Mouse (Mus musculus) macrophage (primary cell): ENCODE results near the gene Ccdc73. TPM values are rescaled to one million over a fixed set of nuclear protein-coding genes. Genes with fewer than 3 reads are reported as not detected.

Experiments
- H3K27ac ChIP-seq: fragments of 350-480 bp; formaldehyde crosslinking; 2 replicates; pipeline ENCODE4 v1.9.0; 2021
- H3K36me3 ChIP-seq: fragments of 350-480 bp; formaldehyde crosslinking; 2 replicates; pipeline ENCODE4 v1.9.0; 2021; ENCODE audit errors: inconsistent target
- H3K4me3 ChIP-seq: fragments of 350-480 bp; formaldehyde crosslinking; 2 replicates; pipeline ENCODE4 v1.9.0; 2021; ENCODE audit errors: inconsistent target
- H3K79me2 ChIP-seq: fragments of 350-480 bp; formaldehyde crosslinking; 2 replicates; pipeline ENCODE4 v1.9.0; 2021; ENCODE audit errors: inconsistent target
- WGBS: methylation state at CpG from one replicate; pipeline ENCODE4 v1.1.7; 2026; ENCODE audit warnings: inconsistent platforms; ENCODE audit not compliant: missing documents; 5-methylcytosine and 5-hydroxymethylcytosine counted together
- polyA plus RNA-seq: library from polyadenylated mRNA; stranded (reverse); fragments of 250-400 nt; gene quantifications from 3 replicates; pipeline ENCODE4 v1.2.4, GENCODE M21; 2018; ENCODE audit warnings: inconsistent platforms

Gene Ccdc73
- polyA plus RNA-seq, 1 experiment from 2014 or later: 2.7 TPM

GRCm38 (mm10) chr2:105028806-105029205 is 161.2 kb downstream of the Ccdc73 start:
- WGBS: 56% methylated on average over 5 of the region's 5 CpGs
- H3K79me2 ChIP-seq: no peaks in the 10 kb centered on the region
- H3K36me3 ChIP-seq: no peaks in the 10 kb centered on the region
- H3K4me3 ChIP-seq: no peak overlapping the region
- no peak overlapping the region for H3K27ac ChIP-seq

- H3K27ac ChIP-seq: no peak overlapping the region
- H3K4me3 ChIP-seq: no peak overlapping the region
- H3K79me2 ChIP-seq: no peaks in the 10 kb centered on the region
- 89% methylated on average over 5 of the region's 5 CpGs for WGBS
- no peaks in the 10 kb centered on the region for H3K36me3 ChIP-seq
Measured at GRCm38 (mm10) chr2:105030505-105030904, 162.9 kb downstream of the Ccdc73 start.

DNA sequence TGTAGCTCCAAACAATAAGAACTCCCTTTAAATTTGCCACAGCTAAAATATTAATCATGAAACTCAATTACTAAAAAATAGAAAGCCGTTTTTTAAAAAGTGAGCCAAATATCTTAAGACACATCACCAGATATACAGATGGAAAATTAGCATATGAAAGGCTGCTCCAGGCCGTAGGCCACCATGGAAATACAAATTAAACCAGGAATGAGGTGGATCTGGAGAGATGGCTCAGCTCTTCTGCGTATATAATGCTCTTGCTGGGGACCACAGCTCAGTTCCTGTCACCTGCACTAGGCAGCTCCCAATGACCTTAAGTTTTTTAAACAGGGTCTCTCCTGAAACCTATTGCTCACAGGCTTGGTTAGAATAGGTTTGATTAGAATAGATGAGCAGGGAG is 166.5 kb downstream of the Ccdc73 start:
- Histone ChIP-seq H3K79me2 (no peaks in the 10 kb centered on the region), H3K27ac (no peak overlapping the region), H3K36me3 (no peaks in the 10 kb centered on the region), H3K4me3 (no peak overlapping the region)
- 93% methylated on average over 3 of the region's 3 CpGs for WGBS

- no peak overlapping the region for H3K27ac ChIP-seq
- WGBS: 89% methylated on average over 11 of the region's 11 CpGs
- H3K4me3 ChIP-seq: no peak overlapping the region
- H3K36me3 ChIP-seq: no peaks in the 10 kb centered on the region
- no peaks in the 10 kb centered on the region for H3K79me2 ChIP-seq
Measured at GRCm38 (mm10) chr2:105035985-105036384, 168.4 kb downstream of the Ccdc73 start.

DNA sequence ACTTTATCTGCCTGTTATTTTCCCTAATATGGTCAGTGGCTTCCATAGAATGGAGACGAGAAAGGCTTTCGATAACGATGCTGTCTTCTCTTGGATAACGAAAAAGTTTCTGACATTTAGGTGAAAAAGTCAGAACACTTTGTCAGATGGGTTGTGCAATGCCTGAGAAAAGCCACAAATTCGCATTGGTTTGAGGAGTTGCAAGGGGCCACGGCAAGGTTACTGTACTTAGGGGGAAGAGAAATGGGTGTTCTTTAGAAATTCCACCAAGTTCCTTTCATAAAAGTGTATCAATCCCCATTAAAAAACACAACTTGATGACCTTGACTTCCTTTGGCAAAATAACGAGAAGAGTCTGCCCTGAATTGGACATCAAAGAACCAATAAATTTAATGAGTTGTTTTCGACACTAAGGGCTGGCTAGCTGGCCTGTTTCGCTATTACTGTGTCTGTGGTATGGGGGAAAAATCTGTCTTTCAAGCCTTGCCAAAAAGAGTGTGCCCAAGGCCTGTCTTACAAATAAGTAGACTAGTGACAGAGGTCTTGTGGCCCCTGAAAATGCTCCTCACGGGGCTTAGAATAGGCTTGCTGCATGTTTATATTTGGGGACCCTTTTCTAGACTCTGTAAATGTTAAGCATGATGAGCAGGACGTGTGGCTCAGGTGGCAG is 168.9 kb downstream of the Ccdc73 start:
- H3K79me2 ChIP-seq: no peaks in the 10 kb centered on the region
- H3K27ac ChIP-seq: no peak overlapping the region
- no peak overlapping the region for H3K4me3 ChIP-seq
- H3K36me3 ChIP-seq: no peaks in the 10 kb centered on the region
- WGBS: 82% methylated on average over 11 of the region's 11 CpGs

DNA sequence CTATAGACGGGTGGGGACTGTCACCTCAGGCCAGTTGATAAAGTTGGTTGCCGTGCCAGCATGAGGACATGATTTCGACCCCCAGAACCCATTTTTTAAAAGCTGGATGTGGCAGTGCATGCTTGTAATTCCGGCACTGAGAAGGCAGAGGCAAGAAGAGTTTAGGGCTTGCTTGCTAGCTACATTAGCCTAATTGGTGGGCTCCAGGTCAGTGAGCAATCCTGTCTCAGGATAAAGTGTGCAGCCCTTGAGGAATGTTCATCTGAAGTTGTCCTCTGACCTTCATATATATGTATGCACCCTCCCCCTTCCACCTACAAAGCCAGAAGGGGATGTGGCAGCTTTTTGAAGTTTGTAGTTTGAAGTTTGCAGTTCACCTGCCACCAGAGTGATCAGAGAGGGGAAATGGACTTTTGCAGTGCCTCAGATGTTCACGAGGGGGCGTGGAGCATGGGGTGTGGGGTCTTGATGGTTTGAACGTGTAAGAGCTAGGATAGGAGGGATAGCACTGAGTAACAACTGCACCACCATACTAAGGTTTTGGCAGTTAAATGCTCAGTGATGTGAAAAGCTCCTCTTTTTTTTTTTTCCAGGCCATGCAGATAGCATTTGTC is 170.5 kb downstream of the Ccdc73 start:
- 73% methylated on average over 7 of the region's 7 CpGs for WGBS
- no peak overlapping the region for H3K4me3 ChIP-seq

DNA sequence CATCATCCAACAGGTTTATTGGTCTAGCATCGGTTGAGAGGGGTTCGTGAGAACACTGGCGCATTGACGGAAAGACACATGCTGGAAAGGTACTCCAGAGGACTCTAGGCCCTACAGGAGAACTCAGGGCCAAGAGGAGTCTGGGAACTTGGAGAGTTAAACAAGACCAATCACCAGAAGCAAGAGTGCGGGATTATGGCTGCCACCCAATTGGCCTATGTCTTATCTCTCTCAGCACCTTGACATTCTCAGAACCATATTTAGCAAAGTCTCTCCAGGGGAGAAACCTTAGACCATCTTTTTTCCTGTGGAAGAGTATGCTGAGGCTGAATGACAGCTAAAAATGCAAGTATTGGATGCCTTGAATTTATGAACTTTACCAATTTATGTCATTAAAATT is 171.3 kb downstream of the Ccdc73 start:
- H3K4me3 ChIP-seq: no peak overlapping the region
- no peaks in the 10 kb centered on the region for H3K79me2 ChIP-seq
- WGBS: 100% methylated on average over 5 of the region's 5 CpGs
- H3K36me3 ChIP-seq: no peaks in the 10 kb centered on the region
- H3K27ac ChIP-seq: no peak overlapping the region

More for the DNA sequence above, 170.5 kb downstream of the Ccdc73 start:
- no peak overlapping the region for H3K27ac ChIP-seq
- no peaks in the 10 kb centered on the region for H3K36me3 ChIP-seq
- H3K79me2 ChIP-seq: no peaks in the 10 kb centered on the region

GRCm38 (mm10) chr2:105040859-105041258 is 173.3 kb downstream of the Ccdc73 start:
- Histone ChIP-seq H3K36me3 (no peaks in the 10 kb centered on the region), H3K4me3 (no peak overlapping the region), H3K79me2 (no peaks in the 10 kb centered on the region), H3K27ac (no peak overlapping the region)
- 89% methylated on average over 4 of the region's 4 CpGs for WGBS

DNA sequence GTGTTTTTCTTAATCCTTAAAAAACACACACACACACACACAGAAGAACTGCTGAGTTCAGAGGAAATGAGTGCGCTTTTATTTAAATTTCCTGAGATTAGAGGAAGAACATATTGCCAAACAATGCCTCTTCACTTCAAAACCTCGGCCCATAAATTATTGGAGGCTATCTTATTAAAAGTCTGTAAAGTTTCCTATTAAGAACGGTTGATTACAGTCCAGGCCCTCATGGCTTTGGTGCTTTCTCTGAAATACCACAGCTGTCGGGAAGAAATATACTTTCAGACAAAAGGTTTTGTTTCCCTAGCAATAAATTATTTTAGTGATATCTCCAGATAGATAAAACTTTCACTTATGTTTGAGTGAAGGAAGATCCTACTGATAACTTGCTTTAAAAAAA is 175.5 kb downstream of the Ccdc73 start:
- Histone ChIP-seq H3K4me3 (no peak overlapping the region), H3K79me2 (no peaks in the 10 kb centered on the region), H3K27ac (no peak overlapping the region), H3K36me3 (no peaks in the 10 kb centered on the region)
- WGBS: 3% methylated on average over 4 of the region's 4 CpGs

DNA sequence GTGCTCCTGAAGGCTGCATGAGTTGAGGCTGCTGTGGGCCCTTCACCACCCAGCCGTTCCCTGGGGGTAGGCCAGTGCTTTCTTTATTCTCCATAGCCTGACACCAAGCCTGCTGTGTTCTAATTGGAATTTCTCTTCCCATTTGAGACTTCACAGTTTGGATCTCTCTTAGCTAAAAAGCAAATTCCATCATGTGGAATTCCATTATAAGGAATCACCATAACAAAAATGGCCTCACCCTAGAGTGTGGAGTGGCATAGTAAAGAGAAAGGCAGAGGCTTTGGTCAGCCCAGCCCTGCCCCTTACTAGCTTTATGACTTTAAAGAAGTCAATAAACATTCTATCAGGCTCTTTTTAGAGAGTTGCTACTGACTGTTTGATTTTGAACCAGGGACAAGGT is 180.7 kb downstream of the Ccdc73 start:
- H3K36me3 ChIP-seq: no peaks in the 10 kb centered on the region
- no peaks in the 10 kb centered on the region for H3K79me2 ChIP-seq
- H3K27ac ChIP-seq: no peak overlapping the region
- 75% methylated on average over 1 of the region's 1 CpGs for WGBS
- H3K4me3 ChIP-seq: no peak overlapping the region

- Histone ChIP-seq H3K27ac (no peak overlapping the region), H3K36me3 (no peaks in the 10 kb centered on the region), H3K4me3 (no peak overlapping the region), H3K79me2 (no peaks in the 10 kb centered on the region)
- 67% methylated on average over 1 of the region's 1 CpGs for WGBS
Measured at GRCm38 (mm10) chr2:105055529-105055928, 187.9 kb downstream of the Ccdc73 start.

GRCm38 (mm10) chr2:105058577-105059116 is 191.0 kb downstream of the Ccdc73 start:
- Histone ChIP-seq H3K36me3 (no peaks in the 10 kb centered on the region), H3K79me2 (no peaks in the 10 kb centered on the region), H3K27ac (no peak overlapping the region), H3K4me3 (no peak overlapping the region)
- 75% methylated on average over 6 of the region's 7 CpGs for WGBS

GRCm38 (mm10) chr2:105062741-105063372 is 195.3 kb downstream of the Ccdc73 start:
- H3K4me3 ChIP-seq: no peak overlapping the region
- no peak overlapping the region for H3K27ac ChIP-seq
- H3K36me3 ChIP-seq: no peaks in the 10 kb centered on the region
- WGBS: 73% methylated on average over 7 of the region's 7 CpGs
- no peaks in the 10 kb centered on the region for H3K79me2 ChIP-seq
